Mouse (Mus musculus): ENCODE data around the gene Ube4b.
"Not testable (repeated sequence)": the region's sequence is repeated elsewhere in the genome, so short reads cannot be mapped to it uniquely, and the experiment has no call there.

Gene Ube4b

DNA sequence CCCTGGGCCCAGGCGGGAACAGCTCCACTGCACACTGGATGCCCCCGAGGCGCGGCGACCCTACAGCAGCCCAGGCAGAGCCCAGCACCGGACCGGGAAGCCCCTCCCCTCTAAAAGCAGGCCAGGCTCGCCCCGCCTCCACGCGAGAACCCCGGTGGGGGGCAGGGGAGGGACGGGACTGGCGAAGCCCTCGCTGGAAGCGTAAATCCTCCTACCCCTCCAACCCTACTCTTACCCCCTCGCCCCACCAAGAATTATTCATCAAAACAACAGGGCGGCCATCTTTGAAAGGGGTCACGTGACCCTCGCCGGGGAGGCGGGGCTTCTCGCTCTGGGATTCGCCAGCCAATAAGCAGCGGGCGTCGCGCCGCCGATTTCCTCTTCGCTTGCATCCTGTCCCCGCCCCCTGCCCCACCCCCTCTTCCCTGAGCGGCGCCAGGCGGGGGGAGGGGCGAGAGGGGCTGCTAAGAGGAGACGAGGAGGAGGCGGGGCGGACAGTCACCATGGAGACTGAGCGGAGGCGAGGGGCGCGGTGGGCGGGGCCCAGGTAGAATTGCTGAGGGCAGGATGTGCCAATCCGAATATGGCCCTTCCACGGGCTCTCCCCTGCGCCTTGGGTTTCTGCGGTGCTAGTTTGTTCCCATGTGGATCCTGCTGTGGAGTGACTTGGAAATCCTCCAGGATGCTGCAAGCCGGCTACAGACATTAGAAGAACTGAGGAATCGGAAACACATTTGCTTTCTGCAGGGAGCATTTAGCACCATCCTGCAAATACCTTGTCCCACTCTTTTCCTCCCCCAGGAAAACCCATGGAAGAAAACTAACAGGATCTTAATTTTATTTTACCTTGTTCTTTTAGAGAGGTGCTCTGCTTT lies at the start of gene Ube4b:
Gene Ube4b (minus strand): TSS at position 425 of the 875 bp plus-strand sequence.
- DNase-seq (ENCODE audit: low read depth, low spot score), result peak; percentile 98

DNA sequence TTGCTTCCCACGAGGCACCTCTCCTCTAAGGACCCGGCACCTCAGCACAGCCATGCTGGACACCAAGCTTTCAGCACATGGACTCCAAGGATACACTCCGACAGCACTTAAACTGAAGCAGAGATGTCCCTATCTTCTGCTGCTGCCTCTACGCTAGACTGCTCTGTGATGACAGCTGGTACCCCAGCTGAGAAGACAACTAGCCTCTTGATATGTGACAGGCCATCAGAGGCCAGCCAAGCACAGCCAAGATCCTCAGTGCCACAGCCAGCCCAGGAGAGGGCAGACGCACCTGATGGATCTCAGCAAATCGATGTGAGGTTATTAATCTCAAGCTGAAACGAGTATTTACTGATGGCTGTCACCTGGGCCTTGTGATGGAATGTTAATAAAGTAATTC lies 48.5 kb upstream of the Ube4b start:
- no peak for DNase-seq (ENCODE audit: low read depth, low spot score)

GRCm38 (mm10) chr4:149469557-149469956 lies 43.0 kb upstream of the Ube4b start:
- no peak for DNase-seq (ENCODE audit: low read depth, low spot score)

- no peak for DNase-seq (ENCODE audit: low read depth, low spot score)
Measured at GRCm38 (mm10) chr4:149463435-149463950, 36.9 kb upstream of the Ube4b start.

- DNase-seq (ENCODE audit: low read depth, low spot score), result no peak
Measured at GRCm38 (mm10) chr4:149462305-149462971, 35.9 kb upstream of the Ube4b start.

- no peak for DNase-seq (ENCODE audit: low read depth, low spot score)
Measured at GRCm38 (mm10) chr4:149461579-149462304, 35.2 kb upstream of the Ube4b start.

- not testable (repeated sequence) for DNase-seq (ENCODE audit: low read depth, low spot score)
Measured at GRCm38 (mm10) chr4:149460475-149460874, 33.9 kb upstream of the Ube4b start.

DNA sequence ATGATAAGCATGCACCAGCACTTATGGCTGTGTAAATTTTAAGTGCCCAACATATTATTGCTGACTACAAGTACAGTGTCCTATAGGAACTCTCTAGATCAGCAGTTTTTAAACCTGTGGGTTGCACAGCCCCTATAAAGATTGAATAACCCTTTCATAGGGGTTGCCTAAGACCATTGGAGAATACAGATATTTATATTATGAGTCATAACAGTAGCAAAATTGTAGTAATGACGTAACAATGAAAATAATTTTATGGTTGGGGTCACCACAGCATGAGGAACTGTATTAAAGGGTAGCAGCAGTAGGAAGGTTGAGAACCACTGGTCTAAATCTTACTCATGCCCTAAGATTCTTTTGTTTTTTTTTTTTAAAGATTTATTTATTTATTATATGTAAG lies 32.9 kb upstream of the Ube4b start:
- DNase-seq (ENCODE audit: low read depth, low spot score), result no peak

GRCm38 (mm10) chr4:149458526-149458925 lies 32.0 kb upstream of the Ube4b start:
- DNase-seq (ENCODE audit: low read depth, low spot score), result no peak

- DNase-seq (ENCODE audit: low read depth, low spot score), result no peak
Measured at GRCm38 (mm10) chr4:149457831-149458430, 31.4 kb upstream of the Ube4b start.

- not testable (repeated sequence) for DNase-seq (ENCODE audit: low read depth, low spot score)
Measured at GRCm38 (mm10) chr4:149457163-149457562, 30.6 kb upstream of the Ube4b start.

- no peak for DNase-seq (ENCODE audit: low read depth, low spot score)
Measured at GRCm38 (mm10) chr4:149454879-149455278, 28.3 kb upstream of the Ube4b start, which contains the start of gene Rbp7. Gene Rbp7, minus strand, starts transcription at chr4:149454978.

DNA sequence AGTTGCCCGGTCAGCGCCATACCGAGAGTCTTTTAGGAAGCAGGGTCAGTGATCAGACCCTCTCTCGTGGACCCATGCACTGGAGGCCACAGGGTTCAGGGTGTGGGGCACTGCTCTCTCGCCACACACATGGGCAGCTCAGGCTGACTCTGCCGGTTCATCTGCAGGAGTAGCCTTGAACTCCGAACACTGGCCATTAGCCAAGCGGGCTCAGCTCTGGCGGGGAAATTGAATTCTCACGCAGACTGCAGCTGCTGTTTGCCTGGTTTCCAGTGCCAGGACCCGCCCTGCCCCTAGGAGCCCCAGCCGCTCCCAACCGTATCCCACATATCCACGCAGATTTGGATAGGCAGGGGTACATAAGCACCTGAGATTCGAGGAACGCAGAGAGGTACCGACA lies 27.7 kb upstream of the Ube4b start:
- DNase-seq (ENCODE audit: low read depth, low spot score), result no peak

DNA sequence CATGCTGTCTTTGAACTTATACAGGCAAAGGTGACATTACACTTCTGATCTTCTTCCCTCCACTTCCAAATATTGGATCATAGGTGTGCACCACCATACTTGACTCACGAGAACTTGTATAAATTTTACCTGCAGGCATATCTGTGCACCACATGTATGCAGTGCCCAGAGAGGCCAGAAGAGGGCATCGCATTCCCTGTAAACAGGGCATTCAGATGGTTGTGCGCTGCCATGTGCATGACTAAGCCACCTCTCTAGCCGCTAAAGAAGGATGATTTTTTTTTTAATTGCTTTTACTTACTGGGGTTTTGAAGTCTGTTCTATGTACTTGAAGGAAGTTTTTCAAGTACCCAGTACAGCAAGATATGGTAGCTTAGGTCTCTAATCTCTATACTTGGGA lies 27.1 kb upstream of the Ube4b start:
- peak; percentile 46 for DNase-seq (ENCODE audit: low read depth, low spot score)

DNA sequence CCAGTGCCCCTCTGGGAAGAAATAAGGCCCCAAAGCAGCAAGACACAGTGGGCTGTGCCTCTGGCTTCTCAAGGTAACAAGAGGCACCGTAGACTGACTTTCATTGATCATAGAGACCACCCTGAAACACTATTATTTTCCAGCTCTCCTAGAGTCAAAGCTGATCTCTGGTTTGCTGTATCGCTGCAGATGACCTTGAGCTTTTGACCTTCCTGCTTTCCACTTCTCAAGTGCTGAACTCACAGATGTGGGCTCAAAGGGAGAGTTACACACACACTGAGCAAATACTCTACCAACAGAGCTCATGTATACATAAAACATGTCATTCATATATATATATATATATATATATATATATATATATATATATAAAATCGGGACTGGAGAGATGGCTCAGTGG lies 24.1 kb upstream of the Ube4b start:
- DNase-seq (ENCODE audit: low read depth, low spot score), result no peak

GRCm38 (mm10) chr4:149446309-149446708 lies 19.8 kb upstream of the Ube4b start:
- DNase-seq (ENCODE audit: low read depth, low spot score), result peak; percentile 20

DNA sequence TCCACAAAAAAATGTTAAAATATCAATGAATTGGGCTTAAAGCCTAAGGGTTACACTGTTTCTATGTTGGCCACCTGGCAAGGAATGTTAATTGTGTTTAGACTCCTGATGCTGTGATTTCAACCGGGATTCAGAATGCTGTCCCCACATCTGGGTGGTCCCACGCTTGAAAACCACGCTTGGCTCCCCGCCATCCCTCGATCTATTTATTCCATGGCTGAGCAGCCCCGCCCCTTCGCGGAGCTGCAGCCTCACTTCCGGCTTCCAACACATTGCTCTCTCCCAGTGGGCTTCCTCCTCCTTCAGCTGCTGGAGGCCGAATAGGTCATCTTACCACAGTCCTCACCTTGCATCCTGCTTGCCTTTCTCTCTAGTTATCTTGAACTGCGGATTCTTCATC lies 19.3 kb upstream of the Ube4b start:
- DNase-seq (ENCODE audit: low read depth, low spot score), result peak; percentile 40

DNA sequence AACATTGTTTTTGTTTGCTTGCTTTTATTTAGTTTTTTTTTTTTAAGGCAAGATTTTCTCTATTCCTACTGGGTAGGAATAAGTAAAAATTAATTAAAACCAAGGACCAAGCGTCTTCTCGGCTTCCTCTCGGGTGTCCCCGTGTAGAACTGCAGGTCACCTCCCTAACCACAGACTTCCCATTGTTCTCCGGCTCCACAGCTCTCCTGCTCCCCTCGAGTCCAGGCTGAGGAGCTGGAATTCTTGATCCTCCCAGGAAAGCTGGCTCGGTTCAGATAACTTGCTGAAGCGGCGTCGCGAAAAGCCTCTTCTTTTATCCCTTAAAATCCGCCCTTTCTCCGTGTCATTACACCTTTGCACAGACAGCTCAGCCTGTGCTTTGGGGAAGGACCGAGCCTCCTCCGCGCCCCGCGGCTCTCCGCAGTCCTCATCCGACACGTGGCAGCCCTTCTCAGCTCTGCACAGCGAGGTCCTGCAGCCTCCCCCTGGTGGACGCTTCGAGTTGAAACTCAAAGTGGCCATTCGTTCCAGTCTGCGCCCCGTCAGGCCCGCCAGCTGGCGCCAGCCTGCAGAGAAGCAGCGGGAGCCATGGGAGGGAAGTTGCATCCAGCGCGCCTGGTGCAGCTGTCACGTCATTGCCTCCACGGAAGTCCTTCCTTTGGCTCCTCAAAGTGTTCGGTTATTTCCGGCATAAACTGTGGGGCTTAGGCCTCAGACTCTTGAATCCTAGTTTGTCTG lies 18.6 kb upstream of the Ube4b start:
- DNase-seq (ENCODE audit: low read depth, low spot score), result peak; percentile 73

DNA sequence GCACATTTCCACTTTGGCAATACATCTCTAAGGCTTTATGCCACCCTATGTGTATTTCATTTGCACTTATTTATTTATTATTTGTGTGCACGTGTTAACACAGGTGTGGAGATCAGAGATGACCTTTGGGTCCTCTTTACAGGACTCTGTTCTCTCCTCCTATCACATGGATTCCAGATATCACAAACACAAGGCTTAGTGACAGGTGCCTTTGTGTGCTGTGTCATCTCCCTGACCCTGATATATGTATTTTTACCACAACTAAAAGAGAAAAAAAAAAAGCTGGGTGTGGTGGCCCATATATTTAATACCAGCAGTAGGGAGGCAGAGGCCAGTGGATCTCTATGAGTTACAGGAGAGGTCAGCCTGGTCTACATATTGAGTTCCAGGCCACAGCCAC lies 17.9 kb upstream of the Ube4b start:
- DNase-seq (ENCODE audit: low read depth, low spot score), result no peak

DNA sequence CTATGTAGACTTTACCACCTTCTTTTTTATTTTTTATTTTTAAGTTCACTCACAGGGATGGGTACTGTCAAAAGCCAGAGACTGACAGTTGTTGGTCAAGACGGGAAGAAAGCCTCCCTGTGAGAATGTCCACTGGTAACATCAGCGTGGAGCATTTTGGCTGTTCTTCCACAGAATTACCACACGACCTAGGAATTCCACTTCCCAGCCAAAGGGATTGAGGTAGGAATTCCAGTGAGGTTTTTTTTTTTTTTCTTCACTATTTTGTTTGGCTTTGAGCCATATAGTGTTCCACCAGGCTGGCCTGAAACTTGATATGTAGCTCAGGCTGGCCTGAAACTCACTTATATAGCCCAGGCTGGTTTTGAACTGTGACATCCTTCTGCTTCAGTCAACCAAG lies 15.9 kb upstream of the Ube4b start:
- no peak for DNase-seq (ENCODE audit: low read depth, low spot score)

- DNase-seq (ENCODE audit: low read depth, low spot score), result no peak
Measured at GRCm38 (mm10) chr4:149440576-149440975, 14.0 kb upstream of the Ube4b start.
